Mouse (Mus musculus) frontal cortex, postnatal 36 days (tissue): Measurements from ENCODE around the gene Lrba.

Experiments
- DNase-seq, 2 experiments: peaks; one replicate each; pipeline ENCODE4 v3.0.0; 2022; ENCODE audit warnings: low spot score in 2 of 2

Gene Lrba

GRCm38 (mm10) chr3:86518506-86519109, 294.1 kb downstream of the Lrba start:
- no peak for DNase-seq

GRCm38 (mm10) chr3:86522880-86523505, 298.5 kb downstream of the Lrba start:
- DNase-seq, result no peak

- DNase-seq, result no peak
Observed at GRCm38 (mm10) chr3:86531531-86532269, 307.2 kb downstream of the Lrba start.

GRCm38 (mm10) chr3:86536751-86537150, 312.3 kb downstream of the Lrba start:
- no peak for DNase-seq

DNA sequence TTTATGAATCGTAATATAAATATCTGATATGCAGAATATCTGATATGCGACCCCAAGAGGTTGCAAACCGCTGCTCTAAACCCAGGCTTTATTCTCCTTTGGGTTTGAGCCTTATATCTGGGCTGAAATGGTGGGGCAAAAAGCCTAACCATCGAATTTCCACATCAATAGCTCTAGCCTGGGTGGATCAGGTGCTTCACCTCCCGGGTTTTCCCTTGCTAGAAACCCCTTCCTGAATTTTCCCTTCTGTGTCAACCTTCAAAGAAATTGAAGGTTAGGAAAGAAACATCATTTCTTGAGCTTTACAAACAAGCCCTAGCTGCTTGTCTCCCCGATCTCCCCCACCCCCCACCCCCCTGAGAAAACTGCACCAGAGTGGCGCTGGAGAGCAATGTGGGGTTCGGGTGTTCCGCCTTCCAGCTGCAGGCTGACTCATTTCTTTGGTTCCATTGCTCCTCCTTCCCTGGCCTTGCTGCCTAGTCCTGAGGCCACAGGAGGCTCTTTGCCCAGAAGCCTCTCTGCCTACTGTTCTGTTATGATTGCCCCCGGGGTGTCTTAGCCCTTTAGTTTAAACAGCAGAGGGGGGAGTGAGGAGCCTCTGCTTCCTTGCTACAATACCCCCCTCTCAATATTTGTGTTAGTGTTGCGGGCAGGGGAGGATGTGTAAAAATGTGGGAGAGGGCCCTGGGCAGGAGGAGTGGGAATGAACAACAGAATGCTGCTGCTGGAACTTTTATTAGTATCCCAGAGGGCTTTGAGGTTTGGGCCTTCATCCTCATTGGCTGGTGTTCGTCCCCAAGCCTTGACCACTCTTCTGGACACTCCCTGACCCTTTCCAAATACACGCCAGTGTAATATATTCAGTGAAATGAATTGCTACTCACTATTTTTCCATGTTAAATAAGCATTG, 314.4 kb downstream of the Lrba start:
- no peak for DNase-seq

DNA sequence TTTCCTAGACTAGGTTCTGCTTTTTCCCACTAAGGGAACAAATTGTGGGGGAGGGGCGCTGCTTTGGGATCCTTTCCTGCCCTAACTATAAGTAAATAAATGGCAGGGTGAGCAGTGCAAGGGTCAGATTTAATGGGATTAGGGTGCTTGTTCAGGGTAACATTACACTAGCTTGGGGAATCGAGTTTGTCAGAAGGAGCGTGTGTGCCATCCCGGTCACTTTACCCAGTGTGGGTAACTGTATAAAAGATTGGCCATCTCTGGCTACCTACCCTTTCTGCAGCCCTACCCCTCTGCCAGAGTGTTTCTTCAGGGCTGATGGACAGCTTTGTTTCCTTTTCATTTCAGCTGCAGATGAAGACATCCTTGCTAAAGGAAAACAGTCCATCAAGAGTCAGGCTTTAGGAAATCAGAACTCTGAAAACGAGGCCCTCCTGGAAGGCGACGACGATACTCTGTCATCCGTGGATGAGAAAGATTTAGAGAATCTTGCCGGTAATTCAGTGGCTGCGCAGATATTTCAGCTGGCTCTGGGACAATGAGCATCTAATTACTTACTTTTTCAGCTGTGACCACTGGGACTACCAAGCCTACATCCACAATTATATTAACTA, 315.2 kb downstream of the Lrba start:
- no peak for DNase-seq

GRCm38 (mm10) chr3:86541074-86541614, 316.7 kb downstream of the Lrba start:
- no peak for DNase-seq

GRCm38 (mm10) chr3:86541863-86542397, 317.4 kb downstream of the Lrba start:
- DNase-seq, result no peak

DNA sequence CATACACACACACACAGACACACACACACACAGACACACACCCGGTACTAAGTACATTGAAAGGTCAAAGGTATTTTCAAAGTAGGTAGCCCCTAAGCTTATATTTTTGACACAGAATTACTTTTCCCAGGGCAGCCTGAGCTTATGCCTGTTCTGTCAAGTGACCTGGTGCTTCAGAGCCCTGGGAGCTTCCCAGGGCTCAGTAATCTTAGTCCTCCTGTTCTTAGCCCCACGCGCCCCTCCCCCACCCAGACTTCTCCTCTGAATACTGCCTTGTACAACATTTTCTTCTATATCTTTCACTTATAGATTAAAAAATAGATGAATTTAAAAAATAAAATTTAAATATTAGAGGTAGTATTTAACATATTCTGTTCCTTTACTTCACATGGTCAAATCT, 320.3 kb downstream of the Lrba start:
- DNase-seq, result no peak

DNA sequence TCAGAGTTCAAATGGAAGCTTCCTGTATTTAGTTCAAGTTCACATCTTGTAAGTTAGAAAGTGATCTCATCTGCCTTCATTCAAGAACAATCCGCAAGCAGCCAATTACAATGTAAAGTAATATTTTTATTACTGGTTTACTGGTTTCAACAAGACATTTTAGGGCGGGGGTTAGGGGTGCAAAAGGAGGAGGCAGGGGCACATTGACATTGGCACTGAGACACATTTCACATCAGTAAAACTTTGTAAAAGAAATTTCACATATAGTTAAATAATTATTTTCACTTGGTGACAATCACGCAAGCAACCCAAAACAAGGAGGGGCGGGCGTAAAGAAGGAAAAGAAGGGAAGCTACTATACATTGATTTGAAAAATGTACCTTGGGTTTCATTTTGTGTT, 321.5 kb downstream of the Lrba start:
- no peak for DNase-seq

DNA sequence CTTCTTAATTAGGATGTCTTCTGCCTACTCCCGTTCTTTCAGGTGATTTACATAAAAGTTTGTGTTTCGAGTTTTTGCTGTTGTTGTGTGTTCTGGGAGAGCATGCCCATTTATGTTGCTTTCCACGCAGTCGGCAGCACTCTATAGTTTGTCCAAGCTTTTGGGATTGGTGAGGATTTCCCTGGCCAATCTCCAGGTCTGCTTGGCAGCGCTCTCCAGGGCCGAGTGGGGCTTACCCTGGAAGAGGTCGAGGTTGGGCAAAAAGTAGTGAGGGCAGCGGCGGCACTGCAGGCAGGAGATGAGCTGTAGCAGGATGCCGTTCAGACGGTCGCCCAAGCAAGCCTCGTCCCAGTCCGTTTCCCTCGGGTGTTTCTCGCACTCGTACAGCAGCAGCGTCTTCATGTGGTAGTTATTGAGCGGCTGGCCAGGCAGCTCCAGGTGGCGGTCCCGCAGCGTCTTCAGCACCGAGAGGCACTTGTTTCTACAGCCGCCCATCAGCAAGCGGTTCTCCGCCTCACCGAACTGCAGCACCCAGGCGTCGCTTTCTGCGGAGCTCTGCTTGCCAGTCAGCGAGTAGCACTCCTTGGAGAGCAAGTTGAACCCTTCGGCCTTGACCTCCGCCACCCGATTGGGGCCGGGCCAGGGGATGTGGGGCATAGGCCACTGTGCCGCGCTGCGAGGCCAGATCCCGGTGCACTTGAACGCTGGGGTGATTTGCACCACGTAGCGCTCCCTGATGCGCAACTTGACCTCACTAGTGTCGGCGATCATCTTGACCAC, 322.2 kb downstream of the Lrba start:
- DNase-seq, result peak; percentile 46

DNA sequence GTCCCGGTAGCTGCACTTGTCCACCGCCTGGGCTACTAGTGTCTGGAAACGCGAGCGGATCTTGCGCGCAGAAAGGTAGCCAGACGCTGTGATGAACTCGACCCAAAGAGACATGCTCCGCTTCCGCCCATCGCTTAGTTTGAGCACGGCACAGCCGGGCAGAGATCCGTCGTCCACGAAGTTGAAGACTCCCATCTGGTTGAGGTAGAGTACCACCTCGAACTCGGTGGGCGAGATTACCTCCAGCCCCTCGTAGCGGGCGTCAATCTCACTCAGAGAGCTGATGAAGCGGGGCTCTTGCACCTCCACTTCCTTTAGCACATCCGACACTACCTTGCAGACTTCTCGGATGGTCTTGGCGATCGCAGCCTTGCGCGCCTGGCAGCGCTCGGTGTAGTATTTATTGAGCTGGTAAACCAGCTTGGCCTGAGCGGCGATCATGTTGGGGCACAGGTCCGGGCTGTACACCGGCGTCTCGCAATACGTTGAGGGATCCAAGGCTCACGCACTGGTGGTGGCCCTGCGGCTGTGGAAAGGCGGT, 322.8 kb downstream of the Lrba start:
- no peak for DNase-seq

DNA sequence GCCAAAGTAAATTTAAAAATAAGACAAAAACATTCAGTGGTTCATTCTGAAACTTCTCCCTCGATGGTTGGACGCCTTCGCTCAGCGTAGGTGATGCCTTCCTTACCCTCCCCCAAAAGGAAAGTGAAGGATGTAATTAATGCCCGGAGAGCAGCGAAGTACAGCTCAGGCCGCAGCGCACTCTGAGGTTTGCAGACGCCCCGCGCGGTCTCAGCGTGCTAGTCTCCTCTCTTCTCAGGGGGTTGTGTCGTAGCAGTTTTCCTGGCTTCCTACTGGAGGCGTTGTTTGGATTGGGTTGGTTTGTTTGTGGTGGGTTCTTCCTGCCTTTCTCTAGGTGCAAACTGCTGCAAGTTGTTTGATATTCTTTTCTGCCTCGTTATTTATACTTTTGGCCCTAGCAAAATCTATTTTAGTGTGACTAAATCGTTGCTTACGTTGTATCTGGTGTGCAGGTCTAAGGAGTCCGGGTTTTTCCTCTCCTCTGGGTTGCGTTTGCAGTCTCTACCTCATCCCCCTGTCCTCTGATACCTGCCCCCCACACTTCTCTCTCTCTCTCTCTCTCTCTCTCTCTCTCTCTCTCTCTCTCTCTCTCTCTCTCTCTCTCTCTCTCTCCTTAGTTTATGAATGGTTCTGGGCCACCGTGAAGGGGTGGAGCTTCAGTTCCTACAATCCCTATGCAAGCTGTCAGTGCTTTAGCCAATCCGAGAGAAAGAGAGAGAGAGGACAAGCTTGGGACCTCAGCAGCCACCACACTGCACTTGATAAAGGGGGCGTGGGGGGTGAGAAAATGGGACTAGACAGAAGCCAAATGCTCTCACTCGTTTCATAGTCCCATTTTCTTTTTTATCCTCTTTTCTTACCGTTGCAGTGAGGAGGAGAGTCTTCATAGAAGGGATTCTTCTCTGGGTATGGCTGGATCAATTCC, 323.9 kb downstream of the Lrba start, which contains the start of gene Mab21l2:
Gene Mab21l2, minus strand, starts transcription at position 539 of the 925 bp plus-strand sequence.
- DNase-seq, result no peak

GRCm38 (mm10) chr3:86550301-86551010, 326.0 kb downstream of the Lrba start:
- DNase-seq, result no peak

- no peak for DNase-seq
Observed at GRCm38 (mm10) chr3:86551011-86551728, 326.7 kb downstream of the Lrba start.

GRCm38 (mm10) chr3:86552170-86552569, 327.7 kb downstream of the Lrba start:
- DNase-seq, result no peak

- DNase-seq, result no peak
Observed at GRCm38 (mm10) chr3:86558976-86559375, 334.5 kb downstream of the Lrba start.
